Mouse (Mus musculus): ENCODE results near the gene Mapk12.

Mapk12 gene

GRCm38 (mm10) chr15:89171526-89172051 is 31.1 kb upstream of the Mapk12 start:
- DNase-seq (ENCODE audit: low read depth, low spot score), result no peak

- DNase-seq (ENCODE audit: low read depth, low spot score), result no peak
These were observed 29.6 kb upstream of the Mapk12 start for GRCm38 (mm10) chr15:89170102-89170501.

- DNase-seq (ENCODE audit: low read depth, low spot score), result peak; percentile 95
These were observed 28.9 kb upstream of the Mapk12 start for GRCm38 (mm10) chr15:89169431-89169830.

GRCm38 (mm10) chr15:89168922-89169321 is 28.4 kb upstream of the Mapk12 start:
- DNase-seq (ENCODE audit: low read depth, low spot score), result no peak

- no peak for DNase-seq (ENCODE audit: low read depth, low spot score)
These were observed 25.0 kb upstream of the Mapk12 start for GRCm38 (mm10) chr15:89165478-89165877.

GRCm38 (mm10) chr15:89161397-89161796 is 20.9 kb upstream of the Mapk12 start:
- DNase-seq (ENCODE audit: low read depth, low spot score), result no peak

GRCm38 (mm10) chr15:89158516-89158915 is 18.0 kb upstream of the Mapk12 start:
- DNase-seq (ENCODE audit: low read depth, low spot score), result no peak

GRCm38 (mm10) chr15:89157954-89158353 is 17.5 kb upstream of the Mapk12 start:
- peak; percentile 95 for DNase-seq (ENCODE audit: low read depth, low spot score)

- no peak for DNase-seq (ENCODE audit: low read depth, low spot score)
These were observed 11.8 kb upstream of the Mapk12 start for GRCm38 (mm10) chr15:89152312-89152711.

GRCm38 (mm10) chr15:89150041-89150390 is 9.5 kb upstream of the Mapk12 start:
- DNase-seq (ENCODE audit: low read depth, low spot score), result peak; percentile 84

- DNase-seq (ENCODE audit: low read depth, low spot score), result peak; percentile 71
These were observed 9.0 kb upstream of the Mapk12 start, which contains the start of gene Mapk11 for GRCm38 (mm10) chr15:89149271-89150040. Gene Mapk11 (minus strand): TSS chr15:89149628.

GRCm38 (mm10) chr15:89148496-89149270 is 8.2 kb upstream of the Mapk12 start:
- peak; percentile 28 for DNase-seq (ENCODE audit: low read depth, low spot score)

- no peak for DNase-seq (ENCODE audit: low read depth, low spot score)
These were observed 7.4 kb upstream of the Mapk12 start for GRCm38 (mm10) chr15:89147895-89148294.

GRCm38 (mm10) chr15:89147456-89147855 is 7.0 kb upstream of the Mapk12 start:
- DNase-seq (ENCODE audit: low read depth, low spot score), result peak; percentile 33

GRCm38 (mm10) chr15:89147024-89147423 is 6.5 kb upstream of the Mapk12 start:
- peak; percentile 26 for DNase-seq (ENCODE audit: low read depth, low spot score)

GRCm38 (mm10) chr15:89146537-89146936 is 6.0 kb upstream of the Mapk12 start:
- peak; percentile 88 for DNase-seq (ENCODE audit: low read depth, low spot score)

- DNase-seq (ENCODE audit: low read depth, low spot score), result no peak
These were observed 5.4 kb upstream of the Mapk12 start for GRCm38 (mm10) chr15:89145813-89146350.

- no peak for DNase-seq (ENCODE audit: low read depth, low spot score)
These were observed 4.5 kb upstream of the Mapk12 start for GRCm38 (mm10) chr15:89144965-89145364.

GRCm38 (mm10) chr15:89143134-89143533 is 2.6 kb upstream of the Mapk12 start:
- DNase-seq (ENCODE audit: low read depth, low spot score), result no peak

GRCm38 (mm10) chr15:89141905-89142304 is 1.4 kb upstream of the Mapk12 start:
- no peak for DNase-seq (ENCODE audit: low read depth, low spot score)

GRCm38 (mm10) chr15:89141443-89141842 is 940 bp upstream of the Mapk12 start:
- no peak for DNase-seq (ENCODE audit: low read depth, low spot score)

- DNase-seq (ENCODE audit: low read depth, low spot score), result peak; percentile 45
These were observed 350 bp downstream of the Mapk12 start for GRCm38 (mm10) chr15:89140048-89140658.
